Mouse (Mus musculus): ENCODE data around the gene Fmnl2. TPM values are rescaled to one million over a fixed set of nuclear protein-coding genes. Genes with fewer than 3 reads are reported as not detected.

Fmnl2 gene
- 21.3 and 23.0 TPM in 2 replicates for polyA plus RNA-seq (2014; fragmentation: Nextera tagmentation; extraction: Ambion mirVana)

- Histone ChIP-seq H3K27ac (ENCODE audit: low read depth, low read length) (peak within 1 kb of the TSS; percentile 91), H3K4me3 (ENCODE audit: low read depth, low read length) (peak within 1 kb of the TSS; percentile 93), H3K36me3 (ENCODE audit: control insufficient read depth, insufficient read depth, low read length) (no peaks in the 10 kb centered on the region), H3K27me3 (replicated peaks; ENCODE audit: control insufficient read depth, insufficient read depth, low read length) (no peaks in the 10 kb centered on the region), H3K4me1 (ENCODE audit: control insufficient read depth, insufficient read depth, low read length) (peaks cover 23% of the 10 kb centered on the region), H3K4me2 (ENCODE audit: low read length) (peak within 1 kb of the TSS; percentile 95), H3K9me3 (replicated peaks; ENCODE audit: control insufficient read depth, low read length) (no peaks in the 10 kb centered on the region), H3K9ac (ENCODE audit: low read length) (peak within 1 kb of the TSS; percentile 97)
- ATAC-seq = peak; percentile 91
- DNase-seq (ENCODE audit: low spot score) = peak; percentile 81
- under 1% methylated on average over 104 of the region's 114 CpGs for WGBS
Observed at GRCm38 (mm10) chr2:52857611-52858528, at the start of gene Fmnl2. Gene Fmnl2 (plus strand): TSS chr2:52857860.

- Histone ChIP-seq H3K27ac (ENCODE audit: low read depth, low read length) (no peak overlapping the region), H3K4me3 (ENCODE audit: low read depth, low read length) (no peak overlapping the region), H3K4me1 (ENCODE audit: control insufficient read depth, insufficient read depth, low read length) (no peaks in the 10 kb centered on the region), H3K36me3 (ENCODE audit: control insufficient read depth, insufficient read depth, low read length) (no peaks in the 10 kb centered on the region), H3K9ac (ENCODE audit: low read length) (no peak overlapping the region), H3K4me2 (ENCODE audit: low read length) (no peak overlapping the region), H3K9me3 (replicated peaks; ENCODE audit: control insufficient read depth, low read length) (no peaks in the 10 kb centered on the region), H3K27me3 (replicated peaks; ENCODE audit: control insufficient read depth, insufficient read depth, low read length) (no peaks in the 10 kb centered on the region)
- 92% methylated on average over 5 of the region's 5 CpGs for WGBS
- DNase-seq (ENCODE audit: low spot score) (no peak), ATAC-seq (no peak)
Observed at GRCm38 (mm10) chr2:52809988-52810387, 47.7 kb upstream of the Fmnl2 start.

GRCm38 (mm10) chr2:52811691-52812090 is 46.0 kb upstream of the Fmnl2 start:
- Histone ChIP-seq H3K27me3 (replicated peaks; ENCODE audit: control insufficient read depth, insufficient read depth, low read length) (no peaks in the 10 kb centered on the region), H3K27ac (ENCODE audit: low read depth, low read length) (no peak overlapping the region), H3K4me2 (ENCODE audit: low read length) (no peak overlapping the region), H3K4me1 (ENCODE audit: control insufficient read depth, insufficient read depth, low read length) (no peaks in the 10 kb centered on the region), H3K36me3 (ENCODE audit: control insufficient read depth, insufficient read depth, low read length) (no peaks in the 10 kb centered on the region), H3K9me3 (replicated peaks; ENCODE audit: control insufficient read depth, low read length) (no peaks in the 10 kb centered on the region), H3K4me3 (ENCODE audit: low read depth, low read length) (no peak overlapping the region), H3K9ac (ENCODE audit: low read length) (no peak overlapping the region)
- ATAC-seq = no peak
- peak; percentile 4 for DNase-seq (ENCODE audit: low spot score)
- WGBS = 70% methylated on average over 5 of the region's 5 CpGs

GRCm38 (mm10) chr2:52817341-52817740 is 40.3 kb upstream of the Fmnl2 start:
- no peaks in the 10 kb centered on the region for H3K27me3 ChIP-seq (replicated peaks; ENCODE audit: control insufficient read depth, insufficient read depth, low read length)
- no peak overlapping the region for H3K27ac ChIP-seq (ENCODE audit: low read depth, low read length)
- no peak overlapping the region for H3K4me3 ChIP-seq (ENCODE audit: low read depth, low read length)
- DNase-seq (ENCODE audit: low spot score) (no peak), ATAC-seq (no peak)
- no peak overlapping the region for H3K9ac ChIP-seq (ENCODE audit: low read length)
- no peaks in the 10 kb centered on the region for H3K36me3 ChIP-seq (ENCODE audit: control insufficient read depth, insufficient read depth, low read length)
- 87% methylated on average over 1 of the region's 1 CpGs for WGBS
- no peak overlapping the region for H3K4me2 ChIP-seq (ENCODE audit: low read length)
- no peaks in the 10 kb centered on the region for H3K4me1 ChIP-seq (ENCODE audit: control insufficient read depth, insufficient read depth, low read length)
- H3K9me3 ChIP-seq (replicated peaks; ENCODE audit: control insufficient read depth, low read length) = no peaks in the 10 kb centered on the region

GRCm38 (mm10) chr2:52818944-52819343 is 38.7 kb upstream of the Fmnl2 start:
- no peaks in the 10 kb centered on the region for H3K4me1 ChIP-seq (ENCODE audit: control insufficient read depth, insufficient read depth, low read length)
- H3K9ac ChIP-seq (ENCODE audit: low read length) = no peak overlapping the region
- no peak overlapping the region for H3K27ac ChIP-seq (ENCODE audit: low read depth, low read length)
- H3K27me3 ChIP-seq (replicated peaks; ENCODE audit: control insufficient read depth, insufficient read depth, low read length) = no peaks in the 10 kb centered on the region
- no peak overlapping the region for H3K4me3 ChIP-seq (ENCODE audit: low read depth, low read length)
- no peaks in the 10 kb centered on the region for H3K9me3 ChIP-seq (replicated peaks; ENCODE audit: control insufficient read depth, low read length)
- DNase-seq (ENCODE audit: low spot score) (no peak), ATAC-seq (no peak)
- no peaks in the 10 kb centered on the region for H3K36me3 ChIP-seq (ENCODE audit: control insufficient read depth, insufficient read depth, low read length)
- no peak overlapping the region for H3K4me2 ChIP-seq (ENCODE audit: low read length)
- WGBS = 80% methylated on average over 4 of the region's 4 CpGs

GRCm38 (mm10) chr2:52822214-52822613 is 35.4 kb upstream of the Fmnl2 start:
- Histone ChIP-seq H3K27ac (ENCODE audit: low read depth, low read length) (no peak overlapping the region), H3K27me3 (replicated peaks; ENCODE audit: control insufficient read depth, insufficient read depth, low read length) (no peaks in the 10 kb centered on the region), H3K9ac (ENCODE audit: low read length) (no peak overlapping the region), H3K4me3 (ENCODE audit: low read depth, low read length) (no peak overlapping the region), H3K9me3 (replicated peaks; ENCODE audit: control insufficient read depth, low read length) (no peaks in the 10 kb centered on the region), H3K4me1 (ENCODE audit: control insufficient read depth, insufficient read depth, low read length) (no peaks in the 10 kb centered on the region), H3K36me3 (ENCODE audit: control insufficient read depth, insufficient read depth, low read length) (no peaks in the 10 kb centered on the region), H3K4me2 (ENCODE audit: low read length) (no peak overlapping the region)
- no peak for DNase-seq (ENCODE audit: low spot score)
- WGBS = 87% methylated on average over 2 of the region's 2 CpGs
- no peak for ATAC-seq

- Histone ChIP-seq H3K9me3 (replicated peaks; ENCODE audit: control insufficient read depth, low read length) (no peaks in the 10 kb centered on the region), H3K36me3 (ENCODE audit: control insufficient read depth, insufficient read depth, low read length) (no peaks in the 10 kb centered on the region), H3K4me2 (ENCODE audit: low read length) (no peak overlapping the region), H3K9ac (ENCODE audit: low read length) (no peak overlapping the region), H3K27ac (ENCODE audit: low read depth, low read length) (no peak overlapping the region), H3K4me1 (ENCODE audit: control insufficient read depth, insufficient read depth, low read length) (no peaks in the 10 kb centered on the region), H3K4me3 (ENCODE audit: low read depth, low read length) (no peak overlapping the region), H3K27me3 (replicated peaks; ENCODE audit: control insufficient read depth, insufficient read depth, low read length) (no peaks in the 10 kb centered on the region)
- DNase-seq (ENCODE audit: low spot score) = no peak
- 93% methylated on average over 4 of the region's 4 CpGs for WGBS
- no peak for ATAC-seq
Observed at GRCm38 (mm10) chr2:52828077-52828476, 29.6 kb upstream of the Fmnl2 start.

- WGBS = 92% methylated on average over 4 of the region's 4 CpGs
- no peak overlapping the region for H3K4me3 ChIP-seq (ENCODE audit: low read depth, low read length)
- no peaks in the 10 kb centered on the region for H3K36me3 ChIP-seq (ENCODE audit: control insufficient read depth, insufficient read depth, low read length)
- no peak overlapping the region for H3K4me2 ChIP-seq (ENCODE audit: low read length)
- no peak overlapping the region for H3K9ac ChIP-seq (ENCODE audit: low read length)
- no peak overlapping the region for H3K27ac ChIP-seq (ENCODE audit: low read depth, low read length)
- no peaks in the 10 kb centered on the region for H3K4me1 ChIP-seq (ENCODE audit: control insufficient read depth, insufficient read depth, low read length)
- no peaks in the 10 kb centered on the region for H3K27me3 ChIP-seq (replicated peaks; ENCODE audit: control insufficient read depth, insufficient read depth, low read length)
- H3K9me3 ChIP-seq (replicated peaks; ENCODE audit: control insufficient read depth, low read length) = no peaks in the 10 kb centered on the region
- DNase-seq (ENCODE audit: low spot score) (no peak), ATAC-seq (no peak)
Observed at GRCm38 (mm10) chr2:52830513-52830912, 27.1 kb upstream of the Fmnl2 start.

GRCm38 (mm10) chr2:52831585-52831984 is 26.1 kb upstream of the Fmnl2 start:
- 83% methylated on average over 2 of the region's 2 CpGs for WGBS
- ATAC-seq (no peak), DNase-seq (ENCODE audit: low spot score) (no peak)
- no peaks in the 10 kb centered on the region for H3K4me1 ChIP-seq (ENCODE audit: control insufficient read depth, insufficient read depth, low read length)
- no peak overlapping the region for H3K4me2 ChIP-seq (ENCODE audit: low read length)
- no peak overlapping the region for H3K4me3 ChIP-seq (ENCODE audit: low read depth, low read length)
- no peaks in the 10 kb centered on the region for H3K9me3 ChIP-seq (replicated peaks; ENCODE audit: control insufficient read depth, low read length)
- no peak overlapping the region for H3K9ac ChIP-seq (ENCODE audit: low read length)
- H3K27me3 ChIP-seq (replicated peaks; ENCODE audit: control insufficient read depth, insufficient read depth, low read length) = no peaks in the 10 kb centered on the region
- no peaks in the 10 kb centered on the region for H3K36me3 ChIP-seq (ENCODE audit: control insufficient read depth, insufficient read depth, low read length)
- H3K27ac ChIP-seq (ENCODE audit: low read depth, low read length) = no peak overlapping the region
